Mouse (Mus musculus) layer of hippocampus, adult 9-10 months (tissue): ENCODE measurements around the gene Pih1d1.
"Not testable (repeated sequence)": the region's sequence is repeated elsewhere in the genome, so short reads cannot be mapped to it uniquely, and the experiment has no call there.

Source experiments
- DNase-seq: peaks from one replicate; pipeline ENCODE4 v3.0.0; 2022; ENCODE audit warnings: low spot score

The Pih1d1 gene

GRCm38 (mm10) chr7:45167761-45168445 is 13.8 kb downstream of the Pih1d1 start:
- no peak for DNase-seq

- DNase-seq, result no peak
These were observed 14.6 kb downstream of the Pih1d1 start for GRCm38 (mm10) chr7:45168656-45169055.

GRCm38 (mm10) chr7:45169495-45169894 is 15.4 kb downstream of the Pih1d1 start:
- DNase-seq, result no peak

- DNase-seq, result no peak
These were observed 18.9 kb downstream of the Pih1d1 start for GRCm38 (mm10) chr7:45172974-45173373.

GRCm38 (mm10) chr7:45173772-45174171 is 19.7 kb downstream of the Pih1d1 start:
- DNase-seq, result not testable (repeated sequence)

GRCm38 (mm10) chr7:45174567-45175280 is 20.6 kb downstream of the Pih1d1 start:
- DNase-seq, result no peak

- no peak for DNase-seq
These were observed 21.3 kb downstream of the Pih1d1 start for GRCm38 (mm10) chr7:45175398-45175797.

- DNase-seq, result no peak
These were observed 21.8 kb downstream of the Pih1d1 start for GRCm38 (mm10) chr7:45175929-45176328.

- no peak for DNase-seq
These were observed 22.3 kb downstream of the Pih1d1 start for GRCm38 (mm10) chr7:45176356-45176755.

GRCm38 (mm10) chr7:45178550-45178949 is 24.4 kb downstream of the Pih1d1 start:
- no peak for DNase-seq

- no peak for DNase-seq
These were observed 25.4 kb downstream of the Pih1d1 start, which contains the start of gene Gfy for GRCm38 (mm10) chr7:45179469-45179868. TSS of gene Gfy (minus strand) at chr7:45179569.

- no peak for DNase-seq
These were observed 26.9 kb downstream of the Pih1d1 start, which contains the start of gene Pth2 for GRCm38 (mm10) chr7:45180896-45181477. TSS of gene Pth2 (plus strand) at chr7:45180995.

- DNase-seq, result no peak
These were observed 27.4 kb downstream of the Pih1d1 start for GRCm38 (mm10) chr7:45181540-45181939.

- DNase-seq, result no peak
These were observed 28.1 kb downstream of the Pih1d1 start for GRCm38 (mm10) chr7:45182199-45182601.

GRCm38 (mm10) chr7:45182606-45183005 is 28.5 kb downstream of the Pih1d1 start:
- DNase-seq, result no peak

- DNase-seq, result no peak
These were observed 29.6 kb downstream of the Pih1d1 start for GRCm38 (mm10) chr7:45183672-45184071.

- no peak for DNase-seq
These were observed 31.8 kb downstream of the Pih1d1 start for GRCm38 (mm10) chr7:45185921-45186320.

- no peak for DNase-seq
These were observed 35.5 kb downstream of the Pih1d1 start for GRCm38 (mm10) chr7:45189600-45189999.

- DNase-seq, result no peak
These were observed 36.1 kb downstream of the Pih1d1 start for GRCm38 (mm10) chr7:45190186-45190585.

- no peak for DNase-seq
These were observed 37.1 kb downstream of the Pih1d1 start for GRCm38 (mm10) chr7:45191161-45191560.

- DNase-seq, result no peak
These were observed 37.8 kb downstream of the Pih1d1 start for GRCm38 (mm10) chr7:45191803-45192363.

GRCm38 (mm10) chr7:45192585-45193310 is 38.6 kb downstream of the Pih1d1 start:
- DNase-seq, result no peak
